ENCODE assay signal across 12 mouse cellular contexts in the genomic region with DNA sequence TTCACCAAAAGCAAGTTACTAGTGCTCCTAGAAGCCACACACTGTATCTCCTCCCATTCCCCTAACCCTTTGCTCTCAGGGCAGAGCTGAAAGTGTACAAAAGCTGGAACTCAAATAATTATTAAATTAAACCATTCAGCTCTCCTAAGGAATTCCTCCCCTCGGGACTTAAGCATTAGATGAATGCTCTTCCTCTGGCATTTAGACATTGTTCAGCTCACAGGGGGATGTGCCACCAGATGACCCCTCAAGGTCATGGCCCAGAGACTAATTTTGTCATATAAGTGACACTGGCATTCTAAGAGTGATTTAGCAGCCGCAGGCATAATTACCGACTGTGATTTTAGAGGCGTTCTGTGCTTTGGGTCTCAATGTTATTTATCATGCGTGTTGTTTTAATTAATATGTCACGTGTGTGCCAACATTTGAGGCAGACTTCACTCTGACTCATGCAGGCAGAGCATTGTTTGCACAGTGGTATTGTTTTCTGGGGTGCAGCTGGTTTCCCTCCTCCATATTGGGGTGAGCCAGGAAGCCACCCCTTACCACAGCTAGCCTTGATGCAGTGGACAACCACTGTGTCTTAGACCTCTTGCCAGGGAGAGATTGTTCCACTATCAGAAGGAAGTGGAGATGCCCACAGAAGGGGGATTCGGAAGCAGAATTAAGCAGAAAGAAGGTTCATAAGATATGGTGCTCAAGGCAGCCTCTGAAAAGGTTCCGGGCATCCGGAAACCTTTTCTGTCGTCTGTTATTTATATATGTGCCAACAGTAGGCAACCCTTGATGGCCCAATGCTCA.
DNase-seq lines count a peak whose midpoint lies in the region; ATAC-seq and TF ChIP-seq lines count a peak whose summit lies in the region.
"Had no signal": no experiment of that assay in that cellular context is flagged by ENCODE, and none has a peak within 500 bp of the region (broad histone marks: within the 10 kb centered on the region; RNA-seq: fewer than 3 reads in every experiment).

No protein-coding gene starts in this region.

- H3K27ac ChIP-seq in forebrain, embryonic 15.5 days (replicated peaks): no peak overlapping the region; the same call in 1 of the 2 replicates
- H3K27ac ChIP-seq in forebrain, embryonic 13.5 days: no peak overlapping the region
- 0 out of 2 replicates have a peak overlapping the region, but pooled peaks have one; percentile 55 for H3K27ac ChIP-seq in midbrain, embryonic 10.5 days (replicated peaks)
- H3K27ac ChIP-seq in midbrain, embryonic 13.5 days: no peak overlapping the region
- no peak overlapping the region for H3K27ac ChIP-seq in hindbrain, postnatal 0 days
- H3K27ac ChIP-seq: left cerebral cortex, adult 2 months had no signal

- H3K4me1 ChIP-seq in forebrain, embryonic 15.5 days: peaks cover 27% of the 10 kb centered on the region
- peaks cover 41% of the 10 kb centered on the region for H3K4me1 ChIP-seq in forebrain, embryonic 13.5 days
- H3K4me1 ChIP-seq in midbrain, embryonic 10.5 days: peaks cover 44% of the 10 kb centered on the region
- H3K4me1 ChIP-seq in midbrain, embryonic 13.5 days (replicated peaks): peaks cover 35% of the 10 kb centered on the region
- peaks cover 4% of the 10 kb centered on the region; the same call in 1 of the 2 replicates for H3K4me1 ChIP-seq in hindbrain, postnatal 0 days (ENCODE audit: insufficient read depth, low read length)

- H3K4me3 ChIP-seq in forebrain, embryonic 15.5 days: no peak overlapping the region
- no peak overlapping the region for H3K4me3 ChIP-seq in forebrain, embryonic 13.5 days
- H3K4me3 ChIP-seq in midbrain, embryonic 10.5 days: no peak overlapping the region
- H3K4me3 ChIP-seq in midbrain, embryonic 13.5 days (replicated peaks): no peak overlapping the region
- no peak overlapping the region for H3K4me3 ChIP-seq in hindbrain, postnatal 0 days (ENCODE audit: low read length)
- H3K4me3 ChIP-seq: left cerebral cortex, adult 2 months had no signal

- H3K4me2 ChIP-seq in forebrain, embryonic 15.5 days (replicated peaks): no peak overlapping the region
- no peak overlapping the region for H3K4me2 ChIP-seq in forebrain, embryonic 13.5 days
- H3K4me2 ChIP-seq in midbrain, embryonic 13.5 days (replicated peaks): no peak overlapping the region
- no peak overlapping the region for H3K4me2 ChIP-seq in hindbrain, postnatal 0 days (ENCODE audit: low read depth, low read length)

- ATAC-seq in forebrain, embryonic 15.5 days (replicated peaks): 0 out of 2 replicates have a peak, but pooled peaks have one; percentile 29
- ATAC-seq in forebrain, embryonic 13.5 days: no peak
- ATAC-seq in midbrain, embryonic 13.5 days: no peak
- ATAC-seq in hindbrain, postnatal 0 days: 0 out of 2 replicates have a peak, but pooled peaks have one; percentile 39
- no peak for ATAC-seq in monocyte, adult 5-6 weeks (replicated peaks; ENCODE audit: insufficient number of reproducible peaks, low FRiP score, low TSS enrichment, poor library complexity, severe bottlenecking)
- ATAC-seq: midbrain, embryonic 16.5 days had no signal

- no peaks in the 10 kb centered on the region for H3K36me3 ChIP-seq in forebrain, embryonic 15.5 days
- H3K36me3 ChIP-seq in forebrain, embryonic 13.5 days (ENCODE audit: poor library complexity, severe bottlenecking): no peaks in the 10 kb centered on the region
- no peaks in the 10 kb centered on the region for H3K36me3 ChIP-seq in midbrain, embryonic 10.5 days
- H3K36me3 ChIP-seq in midbrain, embryonic 13.5 days: no peaks in the 10 kb centered on the region
- H3K36me3 ChIP-seq in hindbrain, postnatal 0 days (ENCODE audit: insufficient read depth, low read length): no peaks in the 10 kb centered on the region

- DNase-seq in midbrain, embryonic 10.5 days (ENCODE audit: low spot score): no peak
- no peak for DNase-seq in hindbrain, postnatal 0 days (ENCODE audit: low spot score)
- peak; percentile 61 for DNase-seq in retina, postnatal 1 day
- no peak for DNase-seq in T-cell, adult 2 months (ENCODE audit: low spot score)
- DNase-seq: cerebellum, postnatal 10 days; lung, adult 2 months had no signal

- no peak for TF ChIP-seq CTCF in hindbrain, postnatal 0 days (IDR thresholded peaks at IDR 0.05; ENCODE audit: low read depth)

- H3K27me3 ChIP-seq in forebrain, embryonic 15.5 days: no peaks in the 10 kb centered on the region
- 0 out of 2 replicates have a peak, but pooled peaks cover 4% of the 10 kb centered on the region for H3K27me3 ChIP-seq in forebrain, embryonic 13.5 days
- H3K27me3 ChIP-seq in midbrain, embryonic 10.5 days (ENCODE audit: low read depth, poor library complexity, severe bottlenecking): no peaks in the 10 kb centered on the region
- no peaks in the 10 kb centered on the region for H3K27me3 ChIP-seq in midbrain, embryonic 13.5 days
- H3K27me3 ChIP-seq in hindbrain, postnatal 0 days (ENCODE audit: insufficient read depth, low read length): no peaks in the 10 kb centered on the region

- H3K9ac ChIP-seq in forebrain, embryonic 15.5 days (replicated peaks): no peak overlapping the region
- H3K9ac ChIP-seq in forebrain, embryonic 13.5 days: no peak overlapping the region
- H3K9ac ChIP-seq in midbrain, embryonic 13.5 days (replicated peaks): no peak overlapping the region
- H3K9ac ChIP-seq in hindbrain, postnatal 0 days (replicated peaks; ENCODE audit: low read length): no peak overlapping the region

- H3K9me3 ChIP-seq in forebrain, embryonic 15.5 days: no peaks in the 10 kb centered on the region
- H3K9me3 ChIP-seq in forebrain, embryonic 13.5 days (replicated peaks): no peaks in the 10 kb centered on the region
- no peaks in the 10 kb centered on the region for H3K9me3 ChIP-seq in midbrain, embryonic 10.5 days (replicated peaks)
- no peaks in the 10 kb centered on the region for H3K9me3 ChIP-seq in midbrain, embryonic 13.5 days
- H3K9me3 ChIP-seq in hindbrain, postnatal 0 days (ENCODE audit: low read length): no peaks in the 10 kb centered on the region

- 48% methylated on average over 10 of the region's 10 CpGs for WGBS in forebrain, embryonic 15.5 days
- 48% methylated on average over 10 of the region's 10 CpGs for WGBS in forebrain, embryonic 13.5 days
- WGBS in midbrain, embryonic 10.5 days: 67% methylated on average over 10 of the region's 10 CpGs
- WGBS in midbrain, embryonic 13.5 days: 50% methylated on average over 10 of the region's 10 CpGs
- WGBS in hindbrain, postnatal 0 days: 29% methylated on average over 10 of the region's 10 CpGs

Comparison
In these comparisons a context has a peak if more than half of its experiments do, and no peak if none do; other contexts are left out.
1. ATAC-seq: peak in forebrain, embryonic 15.5 days (single experiment) and hindbrain, postnatal 0 days (single experiment); none in forebrain, embryonic 13.5 days (single experiment), midbrain, embryonic 13.5 days (single experiment) and monocyte, adult 5-6 weeks (single experiment).